13 mouse cellular contexts compared by ENCODE assay signal in the genomic region with DNA sequence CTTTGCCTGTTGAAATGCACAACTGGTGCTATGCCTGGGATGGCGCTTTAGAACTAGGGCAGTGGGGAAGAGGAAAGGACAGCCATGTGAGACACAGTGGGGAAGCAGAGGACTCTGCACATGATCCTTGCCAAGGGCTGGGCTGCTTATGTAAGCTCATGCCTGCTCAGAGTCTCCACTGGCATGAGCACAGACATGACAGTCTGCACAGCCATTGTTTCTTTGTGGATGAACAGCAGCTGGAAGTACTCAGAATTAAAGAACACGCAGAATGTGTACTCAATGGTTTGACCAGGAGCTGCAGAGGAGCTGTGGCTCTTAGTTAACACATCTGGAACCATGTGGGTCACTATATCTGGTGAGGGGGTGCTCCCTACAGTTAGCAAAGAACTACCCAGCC. TPM values are rescaled to one million over a fixed set of nuclear protein-coding genes. Genes with fewer than 3 reads are reported as not detected.
DNase-seq lines count a peak whose midpoint lies in the region; ATAC-seq lines count a peak whose summit lies in the region.
"Had no signal": no experiment of that assay in that cellular context is flagged by ENCODE, and none has a peak within 500 bp of the region (broad histone marks: within the 10 kb centered on the region; RNA-seq: fewer than 3 reads in every experiment).

No protein-coding gene starts in this region.

- no peaks in the 10 kb centered on the region for H3K27me3 ChIP-seq in kidney, embryonic 16.5 days (ENCODE audit: insufficient read depth, low read length)
- no peaks in the 10 kb centered on the region for H3K27me3 ChIP-seq in midbrain, embryonic 11.5 days (ENCODE audit: control insufficient read depth, insufficient read depth, low read length)
- H3K27me3 ChIP-seq in midbrain, embryonic 15.5 days (replicated peaks) = no peaks in the 10 kb centered on the region
- H3K27me3 ChIP-seq in stomach, embryonic 16.5 days (ENCODE audit: control insufficient read depth, insufficient read depth, low read length) = no peaks in the 10 kb centered on the region
- H3K27me3 ChIP-seq: stomach, embryonic 15.5 days had no signal

- peak overlapping the region; percentile 31; the same call in 1 of the 2 replicates for H3K27ac ChIP-seq in kidney, embryonic 16.5 days (ENCODE audit: low read length)
- no peak overlapping the region for H3K27ac ChIP-seq in midbrain, embryonic 11.5 days (ENCODE audit: low read depth, low read length)
- no peak overlapping the region for H3K27ac ChIP-seq in midbrain, embryonic 15.5 days
- peak overlapping the region; percentile 38 for H3K27ac ChIP-seq in stomach, embryonic 16.5 days (ENCODE audit: low read length)
- H3K27ac ChIP-seq: heart, embryonic 10.5 days; stomach, embryonic 15.5 days had no signal

- H3K36me3 ChIP-seq in kidney, embryonic 16.5 days (ENCODE audit: insufficient read depth, low read length) = no peaks in the 10 kb centered on the region
- no peaks in the 10 kb centered on the region for H3K36me3 ChIP-seq in midbrain, embryonic 11.5 days (ENCODE audit: control insufficient read depth, insufficient read depth, low read length)
- H3K36me3 ChIP-seq in midbrain, embryonic 15.5 days (replicated peaks) = no peaks in the 10 kb centered on the region
- H3K36me3 ChIP-seq in stomach, embryonic 16.5 days (ENCODE audit: control insufficient read depth, insufficient read depth, low read length) = no peaks in the 10 kb centered on the region
- H3K36me3 ChIP-seq: heart, embryonic 10.5 days; stomach, embryonic 15.5 days had no signal

- no peak for ATAC-seq in kidney, embryonic 16.5 days (ENCODE audit: low FRiP score, low TSS enrichment)
- no peak for ATAC-seq in midbrain, embryonic 11.5 days (ENCODE audit: low FRiP score)
- ATAC-seq in midbrain, embryonic 15.5 days (replicated peaks) = no peak
- ATAC-seq in stomach, embryonic 16.5 days (ENCODE audit: insufficient read depth, low FRiP score) = peak; percentile 50; the same call in 1 of the 2 replicates

- 57% methylated on average over 2 of the region's 2 CpGs for WGBS in kidney, embryonic 16.5 days
- WGBS in midbrain, embryonic 11.5 days = 82% methylated on average over 2 of the region's 2 CpGs
- 85% methylated on average over 2 of the region's 2 CpGs for WGBS in midbrain, embryonic 15.5 days
- WGBS in stomach, embryonic 16.5 days = 63% methylated on average over 2 of the region's 2 CpGs

- H3K4me1 ChIP-seq in kidney, embryonic 16.5 days (ENCODE audit: insufficient read depth, low read length) = peaks cover 10% of the 10 kb centered on the region; the same call in 1 of the 2 replicates
- H3K4me1 ChIP-seq in midbrain, embryonic 11.5 days (ENCODE audit: control insufficient read depth, insufficient read depth, low read length) = no peaks in the 10 kb centered on the region
- peaks cover 3% of the 10 kb centered on the region; the same call in 1 of the 2 replicates for H3K4me1 ChIP-seq in midbrain, embryonic 15.5 days
- peaks cover 7% of the 10 kb centered on the region for H3K4me1 ChIP-seq in stomach, embryonic 16.5 days (ENCODE audit: control insufficient read depth, insufficient read depth, low read length)
- H3K4me1 ChIP-seq: stomach, embryonic 15.5 days had no signal

- H3K9me3 ChIP-seq in kidney, embryonic 16.5 days (ENCODE audit: low read length) = no peaks in the 10 kb centered on the region
- H3K9me3 ChIP-seq in midbrain, embryonic 11.5 days (ENCODE audit: control insufficient read depth, low read length) = no peaks in the 10 kb centered on the region
- H3K9me3 ChIP-seq in midbrain, embryonic 15.5 days = no peaks in the 10 kb centered on the region
- no peaks in the 10 kb centered on the region for H3K9me3 ChIP-seq in stomach, embryonic 16.5 days (replicated peaks; ENCODE audit: control insufficient read depth, low read length)
- H3K9me3 ChIP-seq: heart, embryonic 10.5 days; stomach, embryonic 15.5 days had no signal

- no peak overlapping the region for H3K4me3 ChIP-seq in kidney, embryonic 16.5 days (ENCODE audit: low read length)
- H3K4me3 ChIP-seq in midbrain, embryonic 11.5 days (ENCODE audit: low read depth, low read length) = no peak overlapping the region
- H3K4me3 ChIP-seq in midbrain, embryonic 15.5 days = no peak overlapping the region
- no peak overlapping the region for H3K4me3 ChIP-seq in stomach, embryonic 16.5 days (replicated peaks; ENCODE audit: low read length)
- H3K4me3 ChIP-seq: heart, embryonic 10.5 days; stomach, embryonic 15.5 days had no signal

- DNase-seq in kidney, postnatal 10 days = no peak
- peak; percentile 75 for DNase-seq in midbrain, embryonic 11.5 days (ENCODE audit: low spot score, missing footprints)
- DNase-seq in cerebellum, adult 8-10 months = peak; percentile 75
- DNase-seq in adrenal gland, postnatal 10 days = no peak
- DNase-seq: adrenal gland, postnatal 36 days; kidney, adult 2 months; thymus, postnatal 4 days had no signal

- H3K4me2 ChIP-seq in kidney, embryonic 16.5 days (replicated peaks; ENCODE audit: low read depth, low read length) = no peak overlapping the region
- no peak overlapping the region for H3K4me2 ChIP-seq in midbrain, embryonic 11.5 days
- H3K4me2 ChIP-seq in midbrain, embryonic 15.5 days = no peak overlapping the region
- H3K4me2 ChIP-seq in stomach, embryonic 16.5 days (ENCODE audit: low read depth, low read length) = no peak overlapping the region
- H3K4me2 ChIP-seq: stomach, embryonic 15.5 days had no signal

- H3K9ac ChIP-seq in kidney, embryonic 16.5 days (replicated peaks; ENCODE audit: low read length) = no peak overlapping the region
- no peak overlapping the region for H3K9ac ChIP-seq in midbrain, embryonic 11.5 days (ENCODE audit: low read length)
- no peak overlapping the region for H3K9ac ChIP-seq in midbrain, embryonic 15.5 days
- no peak overlapping the region for H3K9ac ChIP-seq in stomach, embryonic 16.5 days (ENCODE audit: low read length)
- H3K9ac ChIP-seq: stomach, embryonic 15.5 days had no signal

RNA-seq across cellular contexts. Expression of a gene that starts 9.1 kb away (rescaled TPM):
- polyA plus RNA-seq in kidney, embryonic 16.5 days (2015; fragmentation: Nextera tagmentation; extraction: Ambion mirVana) = 8.8 and 9.3 TPM in 2 replicates
- polyA plus RNA-seq in midbrain, embryonic 11.5 days (2014; fragmentation: Nextera tagmentation; extraction: Ambion mirVana) = 11.9 and 13.9 TPM in 2 replicates
- 43.6 TPM in 2 replicates for polyA plus RNA-seq in midbrain, embryonic 15.5 days (2015; fragmentation: Nextera tagmentation; extraction: Ambion mirVana)
- polyA plus RNA-seq in stomach, embryonic 16.5 days (2015; fragmentation: Nextera tagmentation; extraction: Ambion mirVana) = 5.3 and 6.1 TPM in 2 replicates
- 1 to 10 TPM; 4.3 to 6.1 TPM for total RNA-seq in adrenal gland, postnatal 10 days (2021)
- total RNA-seq: hematopoietic stem cell, adult 5-6 weeks had no signal

RNA-seq across cellular contexts. Expression of a gene that starts 9.4 kb away (rescaled TPM):
- 110 and 118 TPM in 2 replicates for polyA plus RNA-seq in kidney, embryonic 16.5 days (2015; fragmentation: Nextera tagmentation; extraction: Ambion mirVana)
- 133 and 160 TPM in 2 replicates for polyA plus RNA-seq in midbrain, embryonic 11.5 days (2014; fragmentation: Nextera tagmentation; extraction: Ambion mirVana)
- 117 and 126 TPM in 2 replicates for polyA plus RNA-seq in midbrain, embryonic 15.5 days (2015; fragmentation: Nextera tagmentation; extraction: Ambion mirVana)
- polyA plus RNA-seq in stomach, embryonic 16.5 days (2015; fragmentation: Nextera tagmentation; extraction: Ambion mirVana) = 43.6 and 54.3 TPM in 2 replicates
- 10 to 100 TPM; 48.5 to 58.8 TPM for total RNA-seq in adrenal gland, postnatal 10 days (2021)

Comparison
In these comparisons a context has a peak if more than half of its experiments do, and no peak if none do; other contexts are left out.
1. H3K27ac ChIP-seq: peak in kidney, embryonic 16.5 days (single experiment) and stomach, embryonic 16.5 days (single experiment); none in midbrain, embryonic 11.5 days (single experiment) and midbrain, embryonic 15.5 days (single experiment).
2. DNase-seq: peak in midbrain, embryonic 11.5 days (single experiment) and cerebellum, adult 8-10 months (single experiment); none in kidney, postnatal 10 days (single experiment) and adrenal gland, postnatal 10 days (single experiment).